Mouse (Mus musculus) midbrain, embryonic 12.5 days (tissue): ENCODE results near the gene Rec114. TPM values are rescaled to one million over a fixed set of nuclear protein-coding genes. Genes with fewer than 3 reads are reported as not detected.

Experiments
- ATAC-seq: fragments of 200-750 bp; cut with Nextera tagmentation; 2 replicates; pipeline ENCODE4 v1.8.0; 2017; ENCODE audit warnings: low read depth, moderate TSS enrichment, moderate library complexity; ENCODE audit not compliant: low FRiP score
- H3K27ac ChIP-seq: fragments of 300-500 bp; sonication (generic); replicated peaks from 2 replicates; pipeline ENCODE4 v1.5.1; 2016; ENCODE audit warnings: mild to moderate bottlenecking
- H3K27me3 ChIP-seq: fragments of 300-500 bp; sonication (generic); 2 replicates; pipeline ENCODE4 v1.6.1; 2016; ENCODE audit warnings: mild to moderate bottlenecking
- H3K36me3 ChIP-seq: fragments of 300-500 bp; sonication (generic); 2 replicates; pipeline ENCODE4 v1.6.1; 2016
- H3K4me1 ChIP-seq: fragments of 300-500 bp; sonication (generic); 2 replicates; pipeline ENCODE4 v1.6.1; 2016
- H3K4me2 ChIP-seq: fragments of 300-500 bp; sonication (generic); replicated peaks from 2 replicates; pipeline ENCODE4 v1.6.1; 2016; ENCODE audit warnings: mild to moderate bottlenecking, moderate library complexity
- H3K4me3 ChIP-seq: fragments of 300-500 bp; sonication (generic); 2 replicates; pipeline ENCODE4 v1.5.1; 2016; ENCODE audit warnings: mild to moderate bottlenecking
- H3K9ac ChIP-seq: fragments of 300-500 bp; sonication (generic); replicated peaks from 2 replicates; pipeline ENCODE4 v1.6.1; 2016; ENCODE audit warnings: mild to moderate bottlenecking, moderate library complexity
- H3K9me3 ChIP-seq: fragments of 300-500 bp; sonication (generic); 2 replicates; pipeline ENCODE4 v1.6.1; 2016; ENCODE audit warnings: mild to moderate bottlenecking
- WGBS: fragments of 180-500 bp; shearing (Covaris S2); methylation state at CpG from one replicate; pipeline ENCODE4 v1.1.7; 2016; 5-methylcytosine and 5-hydroxymethylcytosine counted together
- polyA plus RNA-seq: library from polyadenylated mRNA; unstranded; fragments of >200 nt; fragmentation: Nextera tagmentation; extraction: Ambion mirVana; gene quantifications from 2 replicates; pipeline ENCODE4 v1.2.1, GENCODE M21; 2016

The Rec114 gene
- polyA plus RNA-seq, 1 experiment from 2014 or later = 1.9 TPM

DNA sequence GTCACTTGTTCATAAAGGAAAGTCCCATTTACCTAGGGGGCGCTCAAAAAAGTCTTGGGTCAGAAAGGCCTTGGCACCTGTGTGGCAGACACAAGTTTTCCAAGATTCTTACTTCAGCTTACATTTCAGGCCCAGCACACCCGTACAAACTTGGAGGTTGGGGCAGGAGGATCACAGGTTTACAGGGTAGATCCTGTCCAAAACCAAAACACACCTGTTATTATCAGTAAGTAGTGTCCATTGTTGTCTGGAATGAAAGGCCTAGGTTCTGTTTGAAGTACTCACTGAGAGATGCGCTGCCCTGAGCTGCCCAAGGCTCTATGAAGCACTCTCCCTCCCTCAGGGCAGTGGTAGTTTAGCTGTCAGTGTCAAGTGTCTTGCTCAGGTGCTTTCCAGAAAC, 84.4 kb downstream of the Rec114 start:
- ATAC-seq = no peak
- no peak overlapping the region for H3K4me2 ChIP-seq
- WGBS = 87% methylated on average over 3 of the region's 3 CpGs
- no peak overlapping the region for H3K4me3 ChIP-seq
- no peak overlapping the region for H3K27ac ChIP-seq
- H3K27me3 ChIP-seq = no peaks in the 10 kb centered on the region
- no peaks in the 10 kb centered on the region for H3K9me3 ChIP-seq
- H3K36me3 ChIP-seq = peaks cover 7% of the 10 kb centered on the region; the same call in 1 of the 2 replicates
- no peaks in the 10 kb centered on the region for H3K4me1 ChIP-seq
- H3K9ac ChIP-seq = no peak overlapping the region

DNA sequence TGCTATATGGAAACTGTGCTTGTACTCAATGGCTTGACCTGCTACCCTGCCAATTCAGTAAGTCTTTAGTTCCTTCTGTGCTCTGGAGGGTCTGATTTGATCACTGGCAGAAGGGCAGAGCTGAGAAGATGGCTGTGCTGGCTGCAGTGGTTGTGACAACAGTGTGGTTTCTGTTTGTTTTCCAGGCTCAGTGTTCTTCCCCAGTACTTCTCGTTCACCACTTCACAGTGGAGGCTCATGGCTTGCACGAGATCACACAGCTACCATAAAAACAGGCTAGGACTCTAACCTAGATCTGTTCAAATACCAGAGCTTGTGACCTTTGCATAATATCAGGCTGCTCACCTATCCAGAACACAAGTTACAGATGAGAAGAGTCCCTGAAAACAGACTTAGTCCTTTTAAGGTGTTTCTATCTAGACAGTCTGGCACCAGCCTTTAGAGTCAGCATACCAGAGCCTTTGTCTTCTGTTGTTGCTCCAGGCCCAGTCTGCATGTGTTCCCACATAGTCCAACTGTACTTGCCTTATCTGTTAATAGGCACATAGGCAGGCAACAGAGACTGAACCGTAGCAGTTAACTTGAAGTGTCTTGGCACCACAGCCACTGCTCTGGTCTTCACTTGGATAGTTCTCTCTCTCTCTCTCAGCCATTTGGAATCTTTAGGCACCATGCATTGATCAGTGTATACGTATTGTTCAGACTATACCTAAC, 85.0 kb downstream of the Rec114 start:
- no peak overlapping the region for H3K4me2 ChIP-seq
- no peaks in the 10 kb centered on the region for H3K27me3 ChIP-seq
- H3K4me1 ChIP-seq = no peaks in the 10 kb centered on the region
- H3K9me3 ChIP-seq = no peaks in the 10 kb centered on the region
- no peak for ATAC-seq
- H3K4me3 ChIP-seq = no peak overlapping the region
- H3K36me3 ChIP-seq = peaks cover 7% of the 10 kb centered on the region; the same call in 1 of the 2 replicates
- WGBS = 92% methylated on average over 4 of the region's 4 CpGs
- no peak overlapping the region for H3K9ac ChIP-seq
- H3K27ac ChIP-seq = no peak overlapping the region

DNA sequence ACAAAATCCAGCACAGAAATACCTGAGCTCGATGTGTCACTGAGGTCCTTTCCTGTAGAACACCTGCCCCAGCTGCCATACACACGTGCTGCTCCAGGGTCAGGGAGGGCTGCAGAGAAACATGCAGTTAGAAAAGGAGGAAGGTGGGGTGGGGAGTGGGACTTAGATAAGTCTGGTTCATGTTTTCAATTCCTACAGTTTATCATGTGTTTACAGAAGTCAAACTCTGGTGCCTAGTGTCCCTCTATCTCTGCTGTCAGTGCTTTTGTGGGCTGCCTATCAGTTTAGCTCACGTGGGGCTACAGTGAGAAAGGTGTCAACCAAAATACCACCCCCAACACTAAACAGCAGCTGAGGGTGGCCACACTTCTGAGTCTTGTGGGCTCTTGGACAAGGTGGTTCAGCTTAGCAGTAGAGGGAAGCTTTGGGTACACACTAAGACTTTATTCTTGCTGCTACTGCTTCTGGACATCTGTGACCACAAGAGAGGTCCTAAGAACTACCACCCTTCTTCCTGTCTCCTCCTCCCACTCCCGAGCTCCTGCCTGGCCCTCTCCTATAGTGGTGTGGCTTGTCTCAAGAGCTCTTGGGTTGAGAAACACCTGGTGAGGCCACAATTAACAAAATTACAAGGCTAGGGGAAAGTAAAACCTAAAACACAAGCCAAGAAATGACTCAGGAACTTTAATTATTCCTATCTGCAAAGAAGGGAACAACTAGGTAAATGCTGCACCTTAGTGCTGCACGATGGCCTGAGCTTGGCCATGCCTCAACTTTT, 85.8 kb downstream of the Rec114 start:
- Histone ChIP-seq H3K36me3 (peaks cover 7% of the 10 kb centered on the region; the same call in 1 of the 2 replicates), H3K9ac (no peak overlapping the region), H3K27ac (no peak overlapping the region), H3K9me3 (no peaks in the 10 kb centered on the region), H3K27me3 (no peaks in the 10 kb centered on the region), H3K4me2 (no peak overlapping the region), H3K4me3 (no peak overlapping the region), H3K4me1 (no peaks in the 10 kb centered on the region)
- 89% methylated on average over 5 of the region's 5 CpGs for WGBS
- no peak for ATAC-seq

DNA sequence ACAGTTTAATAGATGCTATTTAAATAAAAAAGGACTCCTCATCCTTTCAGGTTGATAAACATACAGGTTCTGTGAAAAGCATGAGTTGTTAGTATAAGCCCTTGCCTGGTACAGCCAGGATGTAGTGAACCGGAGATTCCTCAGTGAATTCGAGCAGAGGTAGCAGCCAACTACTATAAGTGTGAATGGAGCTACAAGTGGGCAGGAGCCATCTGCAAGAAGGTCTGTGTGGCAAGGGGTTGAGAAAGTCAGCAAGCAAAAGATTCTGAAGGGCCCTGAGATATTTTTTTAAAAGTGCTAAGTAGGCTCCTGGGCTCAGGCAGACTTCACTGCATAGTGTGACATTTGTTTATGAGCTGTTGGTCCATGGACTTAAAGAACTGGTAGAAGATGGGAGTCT, 86.9 kb downstream of the Rec114 start:
- H3K4me2 ChIP-seq = no peak overlapping the region
- H3K27ac ChIP-seq = no peak overlapping the region
- no peaks in the 10 kb centered on the region for H3K9me3 ChIP-seq
- ATAC-seq = no peak
- H3K9ac ChIP-seq = no peak overlapping the region
- 96% methylated on average over 2 of the region's 2 CpGs for WGBS
- H3K36me3 ChIP-seq = peaks cover 2% of the 10 kb centered on the region; the same call in 1 of the 2 replicates
- H3K4me3 ChIP-seq = no peak overlapping the region
- no peaks in the 10 kb centered on the region for H3K27me3 ChIP-seq
- no peaks in the 10 kb centered on the region for H3K4me1 ChIP-seq

DNA sequence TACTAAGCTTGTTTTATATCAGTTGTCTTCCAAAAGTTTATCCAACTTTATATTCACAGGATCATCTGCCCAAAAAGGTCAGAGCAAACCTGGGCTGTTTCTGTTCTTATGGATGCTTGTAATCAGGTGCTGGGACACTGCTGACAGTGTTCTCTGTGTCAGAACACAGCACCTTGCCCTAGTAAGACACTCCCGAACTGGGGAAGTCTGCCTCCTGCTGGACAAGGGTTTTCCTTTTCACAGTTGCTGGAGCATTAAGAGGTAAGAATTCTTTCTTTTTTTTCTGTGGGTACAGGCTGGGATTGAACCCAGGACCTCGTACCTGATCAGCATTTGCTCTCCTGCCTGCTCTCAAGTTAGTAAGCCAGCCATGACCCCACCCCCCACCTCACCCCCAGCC, 87.4 kb downstream of the Rec114 start:
- Histone ChIP-seq H3K4me3 (no peak overlapping the region), H3K4me1 (no peaks in the 10 kb centered on the region), H3K4me2 (no peak overlapping the region), H3K27me3 (no peaks in the 10 kb centered on the region), H3K27ac (no peak overlapping the region), H3K9me3 (no peaks in the 10 kb centered on the region), H3K36me3 (peaks cover 4% of the 10 kb centered on the region; the same call in 1 of the 2 replicates), H3K9ac (no peak overlapping the region)
- no peak for ATAC-seq
- 57% methylated on average over 2 of the region's 2 CpGs for WGBS

DNA sequence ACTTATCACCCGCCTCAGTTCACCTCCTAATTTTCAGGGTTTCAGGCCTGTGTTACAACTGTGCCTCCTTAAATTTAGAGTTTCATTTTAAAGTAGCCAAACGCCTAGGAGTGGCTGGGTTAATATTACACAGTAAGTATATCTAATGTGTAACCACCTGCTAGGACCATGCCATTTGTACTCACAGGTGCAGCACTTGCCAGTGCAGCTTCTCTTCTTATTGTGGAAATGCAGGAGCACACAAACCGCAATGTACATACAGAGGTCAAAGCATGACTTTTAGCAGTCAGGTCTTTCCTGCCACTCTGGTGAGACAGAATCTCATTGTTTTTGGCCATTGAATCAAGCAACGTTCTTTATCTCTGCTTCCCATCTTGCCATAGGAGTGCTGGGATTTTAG, 89.3 kb downstream of the Rec114 start:
- H3K4me1 ChIP-seq = no peaks in the 10 kb centered on the region
- H3K4me3 ChIP-seq = no peak overlapping the region
- no peaks in the 10 kb centered on the region for H3K9me3 ChIP-seq
- H3K27ac ChIP-seq = no peak overlapping the region
- no peaks in the 10 kb centered on the region for H3K27me3 ChIP-seq
- ATAC-seq = no peak
- H3K4me2 ChIP-seq = no peak overlapping the region
- no peak overlapping the region for H3K9ac ChIP-seq
- WGBS = 77% methylated on average over 4 of the region's 4 CpGs
- peaks cover 4% of the 10 kb centered on the region; the same call in 1 of the 2 replicates for H3K36me3 ChIP-seq

DNA sequence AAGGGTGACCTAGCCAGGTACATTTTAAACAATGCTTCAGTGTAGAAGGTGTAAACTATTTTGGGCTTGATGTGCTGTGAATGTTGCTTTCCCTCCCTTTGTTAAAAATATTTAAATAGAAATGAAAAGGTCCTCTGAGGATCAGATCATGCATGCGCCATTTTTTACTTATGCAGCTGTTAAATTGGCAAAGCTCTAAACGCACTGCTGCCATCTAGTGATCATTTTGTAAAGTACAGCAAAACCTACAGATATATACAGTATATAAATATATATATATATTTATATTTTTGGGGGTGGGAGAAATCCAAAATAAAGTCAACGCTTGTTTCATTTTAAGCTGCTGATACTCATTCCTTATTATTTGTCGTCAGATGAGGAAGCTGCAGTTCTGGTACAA, 91.8 kb downstream of the Rec114 start:
- ATAC-seq = no peak
- 62% methylated on average over 4 of the region's 4 CpGs for WGBS
- H3K4me3 ChIP-seq = no peak overlapping the region

DNA sequence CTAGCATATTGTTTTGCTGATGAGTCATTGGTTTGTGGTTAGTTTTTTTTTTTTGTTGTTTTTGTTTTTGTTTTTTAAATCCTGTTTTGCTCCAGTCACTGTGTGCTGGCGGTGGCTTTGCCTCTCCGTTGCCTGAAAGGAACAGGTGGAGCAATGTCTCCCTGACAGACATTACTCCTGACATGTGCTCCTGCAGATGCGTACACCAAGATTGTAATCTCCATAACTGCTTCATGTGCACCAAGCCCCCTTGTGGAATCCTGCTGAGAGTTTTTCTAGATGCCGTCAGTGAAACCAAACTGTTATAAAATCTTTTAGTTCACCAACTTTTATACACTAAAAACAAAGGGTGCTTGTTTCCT, 94.5 kb downstream of the Rec114 start:
- 76% methylated on average over 4 of the region's 4 CpGs for WGBS
- Histone ChIP-seq H3K4me2 (no peak overlapping the region), H3K36me3 (peaks cover 13% of the 10 kb centered on the region; the same call in 1 of the 2 replicates), H3K4me3 (no peak overlapping the region), H3K27ac (no peak overlapping the region), H3K9me3 (no peaks in the 10 kb centered on the region), H3K9ac (no peak overlapping the region), H3K4me1 (no peaks in the 10 kb centered on the region), H3K27me3 (no peaks in the 10 kb centered on the region)
- ATAC-seq = no peak

More for the DNA sequence above, 91.8 kb downstream of the Rec114 start:
- Histone ChIP-seq H3K9ac (no peak overlapping the region), H3K4me2 (no peak overlapping the region), H3K36me3 (0 out of 2 replicates have a peak, but pooled peaks cover 4% of the 10 kb centered on the region), H3K9me3 (no peaks in the 10 kb centered on the region), H3K27me3 (no peaks in the 10 kb centered on the region), H3K27ac (no peak overlapping the region), H3K4me1 (no peaks in the 10 kb centered on the region)

DNA sequence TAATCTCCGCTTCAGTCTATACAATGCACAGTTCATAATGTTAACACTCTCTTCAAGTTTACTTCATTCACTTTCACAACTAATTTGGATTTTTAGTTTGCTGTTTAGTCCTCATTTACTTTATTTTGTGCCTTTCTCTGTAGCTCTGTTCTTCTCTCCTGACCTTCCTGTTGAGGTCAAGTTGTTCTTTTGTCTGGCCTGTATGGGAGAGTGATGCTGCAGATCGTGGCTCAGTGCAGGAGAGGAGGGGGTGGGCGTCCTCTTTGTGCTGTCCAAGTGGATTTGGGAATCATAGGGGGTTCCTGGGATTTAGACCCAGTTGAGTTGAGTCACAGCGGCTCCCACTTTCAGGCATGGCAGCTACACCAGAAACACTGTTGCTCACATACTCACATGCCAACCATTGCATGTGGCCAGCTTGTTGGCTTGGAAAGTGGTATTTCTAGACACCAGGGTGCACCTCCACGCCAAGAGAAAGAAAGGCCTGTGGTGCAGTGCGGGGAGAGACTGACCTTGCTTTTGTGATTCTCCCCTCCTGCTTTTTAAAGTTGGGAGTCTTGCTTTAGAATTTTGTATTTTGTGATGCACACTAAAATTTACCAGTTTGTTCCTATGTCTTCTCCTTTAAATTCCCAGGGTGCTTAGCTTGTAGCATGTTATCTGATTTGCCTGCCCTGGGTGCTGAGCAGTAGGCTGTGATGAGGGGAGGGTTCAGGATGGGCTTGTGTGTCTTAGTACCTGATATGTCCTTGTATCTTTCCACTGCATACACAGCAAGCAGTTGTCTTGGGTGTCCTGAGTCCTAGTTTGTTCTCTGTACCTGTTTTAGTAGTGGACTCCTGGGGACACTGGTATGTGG, 95.1 kb downstream of the Rec114 start:
- Histone ChIP-seq H3K9me3 (no peaks in the 10 kb centered on the region), H3K9ac (no peak overlapping the region), H3K27me3 (no peaks in the 10 kb centered on the region), H3K36me3 (peaks cover 17% of the 10 kb centered on the region; the same call in 1 of the 2 replicates), H3K4me2 (no peak overlapping the region), H3K4me3 (no peak overlapping the region), H3K27ac (no peak overlapping the region), H3K4me1 (no peaks in the 10 kb centered on the region)
- no peak for ATAC-seq
- WGBS = 54% methylated on average over 6 of the region's 6 CpGs

DNA sequence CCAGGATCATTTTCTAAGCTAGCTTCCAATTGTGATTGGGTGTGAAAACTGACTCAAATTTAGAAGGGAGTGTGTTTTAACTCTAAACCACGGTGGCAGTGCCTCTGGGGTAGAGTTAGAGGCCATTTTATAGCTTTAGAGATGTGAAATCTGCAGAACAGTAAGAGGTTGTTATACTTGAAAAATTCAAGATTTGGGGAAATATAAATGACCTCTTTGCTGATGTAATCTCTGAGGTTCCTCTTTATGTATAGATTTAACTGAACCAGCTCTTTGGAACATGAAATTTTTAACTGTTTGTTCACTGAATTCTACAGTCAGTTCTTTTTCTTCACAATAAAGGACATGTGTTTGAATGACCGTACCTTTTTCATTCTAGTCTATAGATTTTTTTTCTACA, 113.3 kb downstream of the Rec114 start:
- H3K4me2 ChIP-seq = no peak overlapping the region
- no peaks in the 10 kb centered on the region for H3K4me1 ChIP-seq
- no peak overlapping the region for H3K27ac ChIP-seq
- no peak overlapping the region for H3K9ac ChIP-seq
- no peak overlapping the region for H3K4me3 ChIP-seq
- no peak for ATAC-seq
- 91% methylated on average over 2 of the region's 2 CpGs for WGBS
- H3K27me3 ChIP-seq = no peaks in the 10 kb centered on the region
- H3K9me3 ChIP-seq = no peaks in the 10 kb centered on the region
- peaks cover 22% of the 10 kb centered on the region for H3K36me3 ChIP-seq

DNA sequence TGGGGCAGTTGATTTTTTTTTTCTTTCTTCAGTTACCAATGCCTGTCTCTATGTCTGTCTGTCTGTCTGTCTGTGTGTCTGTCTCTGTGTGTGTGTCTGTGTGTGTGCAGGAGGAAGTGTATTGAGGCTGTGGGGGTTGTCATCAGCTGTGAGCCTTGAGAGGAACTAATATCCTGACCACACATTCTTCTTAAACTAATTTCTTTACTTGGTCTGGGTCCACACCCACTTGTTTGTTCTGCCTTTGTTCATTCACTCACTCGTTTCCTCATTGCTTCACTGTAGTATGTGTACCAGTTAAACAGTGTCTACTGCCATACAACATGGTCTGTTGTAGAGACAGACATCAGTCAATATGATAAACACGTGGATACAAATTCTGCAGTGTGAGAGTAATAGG, 116.6 kb downstream of the Rec114 start:
- Histone ChIP-seq H3K9ac (no peak overlapping the region), H3K4me3 (no peak overlapping the region), H3K27me3 (no peaks in the 10 kb centered on the region), H3K4me2 (no peak overlapping the region), H3K36me3 (peaks cover 14% of the 10 kb centered on the region), H3K4me1 (no peaks in the 10 kb centered on the region), H3K9me3 (no peaks in the 10 kb centered on the region), H3K27ac (no peak overlapping the region)
- ATAC-seq = no peak
- 81% methylated on average over 2 of the region's 2 CpGs for WGBS

DNA sequence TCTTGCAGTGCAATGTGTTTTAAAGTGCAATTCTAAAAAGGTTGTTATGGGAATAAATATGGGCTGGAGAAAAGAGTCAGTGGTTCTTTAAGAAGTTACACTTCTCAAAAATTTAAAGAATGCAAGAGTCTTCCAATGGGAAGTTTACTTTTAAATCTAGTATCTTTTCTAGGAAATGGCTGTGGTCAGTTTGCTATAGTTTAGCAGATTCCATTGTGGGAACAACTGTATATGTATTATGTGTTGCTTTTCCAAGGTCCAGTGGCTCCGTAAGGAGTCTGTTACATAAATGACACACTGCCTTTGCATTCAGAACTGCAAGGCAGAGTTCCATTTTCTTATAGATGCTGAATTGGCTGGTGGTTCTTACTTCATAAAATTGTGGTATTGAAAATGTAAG, 120.8 kb downstream of the Rec114 start:
- H3K4me2 ChIP-seq = no peak overlapping the region
- no peak overlapping the region for H3K27ac ChIP-seq
- peaks cover 2% of the 10 kb centered on the region; the same call in 1 of the 2 replicates for H3K4me1 ChIP-seq
- 95% methylated on average over 1 of the region's 1 CpGs for WGBS
- no peaks in the 10 kb centered on the region for H3K9me3 ChIP-seq
- no peak overlapping the region for H3K9ac ChIP-seq
- no peak for ATAC-seq
- H3K27me3 ChIP-seq = no peaks in the 10 kb centered on the region
- no peak overlapping the region for H3K4me3 ChIP-seq
- 0 out of 2 replicates have a peak, but pooled peaks cover 10% of the 10 kb centered on the region for H3K36me3 ChIP-seq
